Mouse (Mus musculus) ES-Bruce4 (cell line): ENCODE measurements around the gene Scand1.

ENCODE experiments used
- CTCF ChIP-seq: IDR thresholded peaks from one replicate; pipeline ENCODE4 v1.8.1; 2011; ENCODE audit warnings: low read depth, low read length
- EP300 ChIP-seq: IDR thresholded peaks from 2 replicates; pipeline ENCODE4 v1.6.1; 2011; ENCODE audit warnings: low read depth, low read length; ENCODE audit not compliant: insufficient read depth

DNA sequence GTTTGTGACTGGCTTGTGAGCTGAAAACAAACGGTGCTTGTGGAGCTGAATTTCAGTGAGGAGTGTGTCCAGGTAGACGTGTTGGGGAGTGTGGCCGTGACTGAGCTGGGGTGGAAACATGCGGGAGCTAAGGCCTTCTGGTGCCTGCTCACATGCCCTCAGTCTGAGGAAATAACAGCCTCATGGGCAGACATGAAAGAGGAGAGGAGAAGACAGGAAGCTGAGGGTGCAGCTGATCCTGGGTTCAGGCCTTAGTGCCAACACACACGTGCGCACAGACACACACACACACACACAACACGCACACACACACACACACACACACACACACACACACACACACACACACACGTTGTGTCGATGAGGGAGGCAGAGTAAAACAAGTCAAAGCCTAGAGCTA, 44.9 kb downstream of the Scand1 start:
- no peak for TF ChIP-seq EP300
- no peak for TF ChIP-seq CTCF
